Mouse (Mus musculus) R1 (cell line): ENCODE results near the gene Nav1.

Experiments
- DNase-seq: peaks from one replicate; pipeline ENCODE4 v3.0.0-alpha.2; 2018; ENCODE audit warnings: low read depth, low spot score

Nav1 gene

DNA sequence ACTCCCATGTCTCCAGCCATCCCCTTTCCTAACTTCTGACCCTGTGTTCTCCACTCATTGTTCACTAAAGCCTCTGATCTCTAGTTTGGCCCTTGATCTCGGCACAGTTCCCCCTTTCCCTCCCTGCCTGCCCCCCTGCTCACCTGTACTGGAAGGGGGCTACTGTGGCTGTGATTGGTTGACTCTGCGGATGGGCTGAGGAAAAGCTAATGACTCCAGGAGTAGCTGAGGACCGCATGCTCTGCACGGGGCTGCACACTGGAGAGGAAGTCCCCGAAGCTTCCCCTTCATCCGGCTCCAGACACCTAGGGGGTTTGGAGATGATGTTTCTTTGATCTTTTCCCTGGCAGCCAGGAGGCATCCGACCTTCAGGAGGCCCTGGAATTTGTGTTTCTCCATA lies at the start of gene Nav1:
Nav1 (minus strand) TSS at position 277 of the 400 bp plus-strand sequence.
- no peak for DNase-seq

DNA sequence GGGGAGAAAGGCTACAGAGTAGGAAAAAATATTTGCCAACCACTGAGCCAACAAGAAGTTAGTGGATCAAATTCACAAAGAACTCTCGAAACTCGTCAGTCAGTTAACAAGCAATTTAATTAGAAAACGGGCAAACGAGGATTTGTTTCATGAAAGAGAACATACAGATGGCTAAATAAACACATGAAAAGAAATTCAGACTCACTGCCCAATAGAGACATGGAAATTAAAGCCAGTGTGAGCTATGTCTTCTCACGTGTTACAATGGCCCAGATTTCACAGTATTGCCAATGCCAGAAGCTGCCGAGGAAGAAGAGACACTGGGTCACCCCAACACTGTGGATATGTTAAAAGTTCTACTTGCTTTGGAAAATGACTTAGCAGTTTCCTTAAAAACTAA lies 46.8 kb upstream of the Nav1 start:
- DNase-seq: no peak

DNA sequence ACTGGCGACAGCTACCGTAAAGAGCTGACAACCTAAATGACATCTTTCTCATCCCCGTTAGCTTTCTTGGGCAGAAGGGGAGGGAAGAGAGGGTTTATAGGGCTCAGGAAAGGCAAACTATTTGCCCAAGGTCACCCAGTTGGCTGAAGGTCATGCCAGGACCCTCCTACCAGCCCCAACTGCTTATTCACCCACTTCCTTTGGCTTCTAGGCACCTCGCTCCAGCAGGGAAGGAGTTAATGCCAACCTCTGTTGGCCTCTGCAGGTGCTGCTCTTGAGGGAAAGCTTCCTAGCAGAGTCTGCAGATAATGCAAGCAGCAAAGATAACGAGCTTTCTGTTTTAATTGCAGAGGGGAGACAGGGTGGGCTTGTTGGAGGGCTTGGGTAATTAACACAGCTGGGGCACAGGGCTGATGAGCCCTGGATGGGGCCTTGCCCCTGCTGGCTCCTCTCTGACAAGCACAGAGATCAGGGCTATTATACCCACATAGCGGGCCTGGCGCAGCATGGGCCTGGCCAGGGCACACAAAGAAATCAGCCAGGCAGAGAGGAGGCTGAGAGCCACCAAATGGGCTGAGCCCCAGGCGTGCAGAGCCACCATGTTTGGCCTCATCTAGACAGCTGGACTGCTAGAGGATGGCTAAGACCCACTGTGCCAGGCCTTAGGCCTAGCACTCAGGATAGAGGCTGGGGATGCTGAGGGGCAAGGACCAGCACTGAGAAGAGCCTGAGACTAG lies 38.5 kb upstream of the Nav1 start:
- DNase-seq: no peak

DNA sequence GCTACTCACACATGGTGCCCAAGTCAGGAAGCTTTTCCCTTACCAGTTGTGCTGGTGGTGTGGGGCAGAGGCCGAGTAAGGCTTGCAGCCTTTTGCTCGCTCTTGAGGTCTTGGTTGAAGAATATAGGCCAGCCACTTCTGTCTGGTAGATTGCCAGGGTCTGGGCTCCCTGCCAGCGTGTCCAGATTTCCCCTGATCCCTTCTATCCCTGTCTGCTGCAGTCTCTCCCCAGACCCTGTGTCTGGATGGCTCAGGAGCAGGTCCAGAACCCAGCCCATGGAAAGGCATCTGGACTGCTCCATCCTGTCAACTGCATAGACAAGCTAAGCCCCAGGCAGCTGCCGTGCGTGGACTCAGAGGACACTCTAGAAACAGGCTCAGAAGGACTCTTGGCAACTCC lies 37.0 kb upstream of the Nav1 start:
- no peak for DNase-seq

DNA sequence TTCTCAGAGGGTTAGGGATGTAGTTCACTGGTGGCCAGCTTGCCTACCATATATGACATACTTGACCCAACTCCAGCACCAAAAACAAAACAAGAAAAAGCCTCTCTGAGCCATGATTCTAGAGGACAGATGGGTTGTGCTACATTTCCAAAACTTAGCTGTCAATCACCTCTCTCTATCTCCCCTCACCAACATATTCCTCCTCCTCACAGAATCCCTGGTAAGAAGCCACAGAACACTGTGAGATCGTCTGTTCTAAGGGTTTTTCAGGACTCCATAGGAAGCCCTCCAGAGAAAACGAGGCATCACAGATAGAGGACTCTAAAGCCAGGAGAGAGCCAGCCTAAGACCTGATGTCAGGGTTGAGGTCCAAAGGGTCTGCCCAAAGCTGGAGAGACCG lies 36.6 kb upstream of the Nav1 start:
- no peak for DNase-seq

DNA sequence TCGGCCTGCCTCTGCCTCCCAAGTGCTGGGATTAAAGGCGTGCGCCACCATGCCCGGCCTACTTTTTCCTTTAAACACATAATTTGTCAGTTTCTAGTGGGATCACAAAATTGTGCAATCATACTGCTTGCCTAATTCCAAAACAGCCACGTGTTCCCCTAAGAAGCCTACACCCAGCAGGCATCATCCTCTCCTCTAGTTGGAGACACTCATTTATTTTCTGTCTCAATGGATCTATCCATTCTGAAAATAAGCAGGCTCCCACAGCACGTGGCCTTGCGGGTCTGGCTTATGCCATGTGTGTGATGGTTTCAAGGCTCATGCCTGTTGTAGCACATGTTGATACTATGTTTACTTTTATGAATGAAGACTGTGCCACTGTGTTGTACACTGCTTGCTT lies 32.8 kb upstream of the Nav1 start:
- DNase-seq: no peak

DNA sequence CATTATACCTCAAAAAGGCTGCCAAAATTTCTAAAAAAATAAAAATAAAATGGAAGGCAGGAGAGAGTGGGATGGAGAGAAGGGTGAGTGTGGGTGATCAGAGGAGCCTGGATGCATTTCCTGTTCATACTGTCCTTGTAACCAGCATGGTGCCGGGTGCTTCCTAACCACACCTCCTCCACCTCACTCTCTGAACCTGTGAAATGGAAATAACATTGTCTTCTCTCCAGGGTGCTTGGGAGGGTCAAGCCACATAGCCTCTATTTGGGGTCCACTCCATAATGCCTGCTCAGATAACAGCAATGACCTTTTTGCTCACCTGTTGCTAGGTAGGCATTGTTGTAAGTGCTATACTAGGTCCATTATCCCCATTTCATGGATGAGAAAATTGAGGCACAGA lies 32.0 kb upstream of the Nav1 start:
- DNase-seq: peak; percentile 45

DNA sequence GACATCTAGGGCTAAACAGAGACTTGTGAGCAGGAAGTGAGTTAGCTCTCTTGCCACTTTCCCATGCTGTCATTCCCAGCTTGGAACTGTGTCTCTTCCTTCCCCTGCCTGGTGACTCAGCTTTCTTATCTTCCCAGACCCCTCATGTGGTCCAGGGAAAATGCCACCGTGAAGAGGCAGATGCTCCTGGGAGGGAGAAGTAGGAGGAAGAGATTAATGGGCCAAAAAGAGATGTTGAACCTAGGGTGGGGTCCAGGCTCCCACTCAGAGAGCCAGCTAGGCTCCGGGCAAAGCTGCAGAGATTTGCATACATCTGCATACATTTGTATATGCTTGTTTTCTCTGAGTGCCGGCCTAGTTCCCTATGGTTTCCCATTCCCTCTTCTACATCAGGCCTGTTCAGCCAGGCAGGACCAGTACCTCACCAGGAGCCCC lies 30.5 kb upstream of the Nav1 start:
- peak; percentile 69 for DNase-seq

DNA sequence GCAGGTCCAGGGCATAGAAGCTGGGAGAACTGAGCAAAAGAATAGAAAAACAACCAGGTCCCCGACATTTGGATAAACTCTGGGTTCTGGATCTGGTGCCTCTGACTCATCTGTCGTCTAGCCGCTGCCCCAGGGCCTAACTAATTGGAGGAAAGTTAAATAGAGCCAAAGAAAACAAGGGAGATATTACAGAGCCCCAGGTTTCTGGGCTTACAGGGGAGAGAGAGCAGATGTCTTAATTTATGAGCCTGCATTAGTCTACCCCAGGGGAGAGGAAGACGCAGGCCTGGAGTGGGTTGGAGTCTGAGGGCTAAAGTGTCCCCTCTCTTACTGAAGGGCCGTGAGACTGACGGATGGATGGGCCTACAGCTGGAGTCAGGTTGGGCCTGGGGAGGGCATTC lies 29.0 kb upstream of the Nav1 start:
- no peak for DNase-seq

DNA sequence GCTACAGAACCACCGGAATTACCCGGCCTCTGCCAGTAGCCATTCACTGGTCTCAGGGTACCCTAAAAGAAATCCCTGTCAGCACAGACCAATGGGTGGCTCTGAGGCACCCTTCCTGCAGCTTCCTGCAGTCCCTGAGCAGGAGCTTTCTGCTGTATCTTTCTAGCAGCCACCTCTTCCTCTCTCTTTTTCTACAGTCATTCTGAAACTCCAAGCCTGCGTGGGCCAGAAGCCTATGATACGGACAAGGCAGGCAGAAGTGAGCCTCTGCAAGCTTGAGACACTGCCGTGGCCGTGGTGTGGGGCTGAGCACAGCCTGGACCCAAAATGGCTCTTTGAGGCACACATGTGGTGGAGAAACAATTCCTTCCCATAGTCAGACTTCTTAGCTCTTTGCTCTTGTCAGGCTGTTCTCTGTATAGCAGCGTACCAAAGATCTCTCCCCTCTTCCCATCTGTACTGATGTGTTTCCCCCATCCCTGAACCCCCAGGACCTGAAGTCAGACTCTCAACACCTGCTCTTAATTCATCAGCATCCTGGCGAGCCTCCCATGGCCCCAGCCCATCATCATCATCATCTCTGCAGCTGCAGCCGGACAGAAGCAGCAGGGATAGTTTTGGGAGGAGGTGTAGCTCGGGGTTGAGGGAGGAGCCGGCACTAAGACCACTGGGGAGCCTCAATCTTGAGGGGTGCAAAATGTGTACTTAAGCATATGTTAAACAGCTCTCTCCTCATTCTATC lies 28.4 kb upstream of the Nav1 start:
- no peak for DNase-seq

DNA sequence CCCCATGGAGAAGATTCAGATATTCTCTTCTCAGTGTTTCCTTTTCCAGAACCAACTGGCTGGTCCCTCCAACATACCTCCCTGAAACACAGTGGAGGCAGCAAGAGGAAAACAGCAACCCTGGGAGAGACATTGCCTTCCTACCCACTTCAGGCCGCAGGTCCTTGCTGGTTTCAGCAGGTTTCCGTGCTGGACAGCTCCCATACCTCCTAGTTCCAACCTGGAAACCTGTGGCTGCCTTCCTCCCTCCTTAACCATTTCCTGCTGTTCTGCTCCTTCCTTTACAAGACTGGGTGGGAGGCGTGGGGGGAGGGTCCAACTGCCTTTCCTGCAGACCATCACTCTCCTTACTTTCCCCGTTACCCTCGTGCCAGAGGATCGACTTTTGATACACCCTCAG lies 27.7 kb upstream of the Nav1 start:
- peak; percentile 85 for DNase-seq

DNA sequence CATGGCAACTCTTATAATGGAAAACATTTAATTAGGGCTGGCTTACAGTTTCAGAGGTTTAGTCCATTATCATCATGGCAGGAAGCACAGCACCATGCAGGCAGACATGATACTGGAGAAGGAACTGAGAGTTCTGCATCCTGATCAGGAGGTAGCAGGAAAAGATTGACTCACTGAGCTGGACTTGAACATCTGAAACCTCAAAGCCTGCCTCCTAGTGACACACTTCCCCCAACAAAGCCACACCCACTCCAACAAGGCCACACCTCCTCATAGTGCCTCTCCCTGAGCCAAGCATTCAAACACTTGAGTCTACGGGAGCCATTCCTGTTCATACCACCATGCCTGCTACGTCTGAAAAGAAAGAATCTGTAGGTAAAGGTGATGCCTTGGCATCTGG lies 26.8 kb upstream of the Nav1 start:
- peak; percentile 88 for DNase-seq

DNA sequence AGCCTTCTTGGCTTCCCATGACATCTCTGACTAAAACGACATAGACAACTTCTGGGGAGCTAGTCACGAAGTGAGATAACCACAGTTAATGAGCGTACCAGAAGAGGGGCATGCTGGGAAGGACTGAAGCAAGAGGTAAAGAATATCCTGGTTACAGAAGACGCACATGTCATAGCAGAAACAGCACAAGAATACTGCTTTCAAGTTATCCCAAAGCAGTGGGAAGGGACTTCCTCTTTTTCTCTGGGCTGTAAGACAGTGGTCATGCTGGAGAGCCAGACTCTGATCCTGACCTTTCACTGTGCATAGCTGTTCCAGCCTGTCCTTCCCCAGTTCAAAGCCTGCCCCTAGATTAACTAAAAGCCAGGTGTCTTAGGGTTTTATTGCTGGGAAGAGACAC lies 26.4 kb upstream of the Nav1 start:
- peak; percentile 9 for DNase-seq

DNA sequence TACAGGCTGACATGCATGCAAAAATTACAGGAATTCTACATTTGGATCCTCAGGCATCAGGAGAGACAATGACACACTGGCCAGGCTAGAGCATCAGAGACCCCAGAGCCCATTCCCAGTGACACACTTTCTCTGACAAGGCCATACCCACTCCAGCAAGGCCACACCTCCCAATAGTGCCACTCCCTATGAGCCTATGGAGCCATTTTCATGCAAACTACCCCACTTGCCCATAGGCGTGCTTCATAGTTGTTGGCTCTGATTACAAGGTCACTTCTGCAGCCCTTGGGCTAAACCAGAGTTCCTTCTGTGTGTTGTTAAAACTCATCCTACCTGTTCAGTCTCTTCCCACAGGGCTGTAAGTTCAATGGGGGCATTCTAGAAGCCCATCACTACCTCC lies 25.1 kb upstream of the Nav1 start:
- peak; percentile 93 for DNase-seq

DNA sequence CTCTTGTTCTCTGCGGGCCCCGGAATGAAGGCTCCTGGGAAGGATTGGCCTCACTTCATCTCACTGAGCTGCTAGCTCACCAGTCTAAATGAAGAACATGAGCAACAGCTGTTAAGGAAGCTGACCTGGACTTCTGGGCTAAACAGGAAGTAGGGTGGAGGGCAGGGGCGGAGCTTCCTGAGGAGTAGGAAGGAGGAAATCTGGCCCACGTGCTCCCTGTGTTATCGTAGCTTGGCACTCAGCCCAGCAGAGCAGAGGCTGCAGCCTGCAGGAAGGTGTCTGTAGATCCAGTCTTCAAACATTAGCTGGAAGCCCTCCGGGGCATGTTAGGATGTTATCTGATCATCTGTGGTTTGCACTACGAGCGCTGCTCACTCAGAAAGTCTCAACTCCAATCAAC lies 24.4 kb upstream of the Nav1 start:
- peak; percentile 93 for DNase-seq

DNA sequence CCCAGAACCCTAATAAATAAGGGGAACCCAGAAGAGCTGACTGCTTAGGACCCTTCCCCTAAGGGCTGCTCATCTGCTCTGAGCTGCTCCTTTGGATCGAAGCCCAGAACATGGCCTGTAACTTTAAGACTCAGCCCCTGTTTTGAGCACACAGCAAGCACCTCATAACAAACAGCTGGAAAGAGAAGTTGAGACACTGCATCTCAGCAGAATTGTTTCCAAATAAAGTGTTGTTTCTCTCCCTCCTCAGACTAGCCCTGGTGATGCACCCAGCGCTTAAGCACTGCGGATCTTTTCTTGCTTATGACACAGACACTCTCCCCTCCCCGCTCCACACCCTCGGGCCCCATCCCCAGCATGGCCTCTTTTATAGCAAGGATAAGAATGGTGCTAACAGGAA lies 22.8 kb upstream of the Nav1 start:
- no peak for DNase-seq

DNA sequence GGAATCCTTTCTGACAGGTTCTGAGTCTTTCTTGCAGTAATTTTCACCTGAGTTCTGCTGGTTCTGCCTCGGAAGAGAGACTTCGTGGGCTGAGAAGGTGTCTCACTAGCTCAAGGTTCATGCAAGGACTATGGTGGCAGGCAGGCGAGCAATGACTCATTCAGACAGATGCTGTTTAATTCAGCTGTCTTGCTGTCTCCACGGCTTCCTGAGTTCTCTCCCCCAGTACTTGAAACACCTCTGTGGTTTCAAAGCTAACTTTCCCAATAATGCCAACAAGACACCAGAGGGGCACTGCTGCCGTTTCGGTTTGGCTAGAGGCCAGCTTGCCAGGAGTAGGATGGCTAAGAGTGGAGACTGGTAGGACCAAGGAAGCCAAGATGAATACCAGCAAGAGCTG lies 19.1 kb upstream of the Nav1 start:
- no peak for DNase-seq

DNA sequence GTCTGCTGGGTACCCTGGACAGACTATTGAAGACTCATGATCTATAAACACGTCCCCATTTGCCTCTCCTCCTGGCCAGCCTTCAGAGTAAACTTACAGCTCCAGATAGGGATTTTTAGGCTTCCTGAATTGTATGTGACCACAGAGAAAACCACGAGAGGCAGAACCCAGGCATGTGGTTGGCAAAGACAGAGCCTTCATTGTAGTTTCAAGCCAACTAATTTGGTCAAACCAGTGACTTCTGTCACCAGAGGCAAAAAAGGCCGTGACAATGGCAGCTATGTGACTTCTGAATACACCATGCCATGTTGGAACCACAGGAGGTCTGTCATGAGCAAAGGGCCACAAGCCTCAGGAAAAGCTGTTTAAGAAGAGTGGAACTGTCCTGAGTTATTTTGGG lies 18.6 kb upstream of the Nav1 start:
- no peak for DNase-seq

DNA sequence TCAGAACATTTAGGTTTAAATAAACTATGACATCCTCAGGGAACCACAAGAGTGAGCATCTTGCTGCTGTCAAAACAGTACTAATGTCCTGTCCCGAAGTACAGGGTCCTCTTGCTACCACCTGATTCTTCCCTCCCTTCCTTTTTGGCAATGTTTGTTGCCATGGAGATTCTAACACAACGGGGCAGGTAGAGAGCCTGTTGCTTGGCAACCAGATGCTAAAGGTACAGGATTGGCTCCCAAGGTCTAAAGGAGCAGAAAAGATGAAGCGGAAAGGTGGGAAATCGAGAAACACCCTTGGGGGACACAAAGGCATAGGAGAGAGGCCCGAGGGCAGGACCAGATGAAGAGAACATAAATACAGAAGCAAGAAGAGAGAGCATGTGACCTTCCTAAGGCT lies 17.6 kb upstream of the Nav1 start:
- peak; percentile 30 for DNase-seq

DNA sequence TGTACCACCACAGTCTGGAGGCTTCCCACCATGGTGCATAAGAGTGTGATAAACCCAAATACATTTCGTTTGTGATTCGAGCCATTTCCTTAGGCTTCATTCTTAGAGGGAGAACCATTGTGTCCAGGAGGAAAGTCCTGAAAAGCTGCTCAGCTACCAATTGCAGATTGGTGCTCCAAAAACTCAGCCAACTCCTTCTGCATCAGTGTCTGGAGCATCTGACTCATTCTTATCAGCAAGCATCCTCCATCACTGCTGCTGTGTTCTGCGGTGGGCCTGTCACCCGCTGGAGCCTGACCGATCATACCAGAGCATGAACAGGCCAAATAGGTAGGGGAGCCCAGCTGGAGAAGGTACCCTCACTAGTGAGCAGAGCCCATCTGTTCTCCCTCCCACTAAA lies 16.0 kb upstream of the Nav1 start:
- DNase-seq: no peak

DNA sequence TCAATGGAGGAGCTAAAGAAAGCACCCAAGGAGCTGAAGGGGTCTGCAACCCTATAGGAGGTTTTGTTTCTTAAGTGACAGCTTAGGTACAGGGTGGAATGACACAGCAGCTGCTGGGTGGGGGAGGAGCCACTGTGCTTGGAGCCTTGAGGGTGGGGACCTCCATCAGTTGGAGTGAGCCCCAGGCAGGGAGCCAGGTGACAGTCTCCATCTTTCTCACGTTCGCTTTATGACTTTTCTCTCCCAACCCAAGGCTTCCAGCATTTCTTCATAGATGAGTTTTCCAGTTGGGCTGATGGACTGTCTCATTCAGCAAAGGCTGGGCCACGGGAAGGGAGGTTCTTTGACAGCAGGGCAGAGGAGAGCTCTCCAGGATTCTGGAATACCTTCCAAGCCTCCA lies 14.2 kb upstream of the Nav1 start:
- no peak for DNase-seq

DNA sequence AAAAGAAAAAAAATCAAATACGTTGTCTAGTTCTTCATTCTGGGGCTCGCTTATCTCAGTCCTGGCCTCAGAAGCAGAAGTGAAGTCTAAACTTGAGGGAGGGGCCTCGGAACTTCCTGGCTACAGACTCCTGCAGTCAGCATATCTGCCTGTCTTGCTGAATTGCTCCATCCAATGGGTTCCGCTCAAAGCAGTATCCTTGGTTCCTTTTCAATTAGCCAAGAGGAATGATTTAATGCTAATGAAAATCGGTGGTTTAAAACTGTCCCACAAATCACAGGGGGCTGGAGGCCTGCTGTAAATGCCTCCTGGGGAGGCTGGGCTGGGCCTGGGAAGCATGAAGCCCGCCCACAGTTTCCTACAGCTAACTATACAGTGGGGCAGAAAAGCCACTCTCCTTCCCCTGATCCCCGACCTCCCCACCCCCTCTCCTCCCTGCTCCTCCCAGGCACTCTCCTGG lies 12.9 kb upstream of the Nav1 start:
- peak; percentile 73 for DNase-seq

DNA sequence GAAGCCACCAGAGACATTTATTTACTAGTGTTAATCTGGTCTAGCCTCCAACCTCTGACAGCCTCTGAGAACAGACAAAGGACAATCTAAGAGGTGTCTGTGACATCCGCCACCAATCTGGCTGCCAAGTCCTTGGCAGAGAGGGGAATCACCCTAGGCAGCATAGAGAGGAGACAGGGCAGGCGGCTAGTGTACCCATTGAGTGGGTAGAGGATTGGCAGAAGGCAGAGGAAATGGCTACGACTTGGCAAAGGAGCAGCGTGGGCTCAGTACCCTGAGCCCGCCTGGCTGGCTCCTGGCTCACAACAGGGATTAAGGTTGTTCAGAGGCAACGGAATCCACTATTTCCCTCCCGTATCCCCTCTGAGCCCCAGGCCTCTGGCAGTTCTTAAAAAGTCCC lies 12.0 kb upstream of the Nav1 start:
- no peak for DNase-seq
